Mouse (Mus musculus) hindbrain, embryonic 11.5 days (tissue): Measurements from ENCODE around the gene Olfr691. TPM values are rescaled to one million over a fixed set of nuclear protein-coding genes. Genes with fewer than 3 reads are reported as not detected.

ENCODE experiments used
- ATAC-seq: fragments of 200-750 bp; cut with Nextera tagmentation; 2 replicates; pipeline ENCODE4 v1.8.0; 2017; ENCODE audit warnings: mild to moderate bottlenecking, moderate TSS enrichment, moderate library complexity; ENCODE audit not compliant: low FRiP score
- DNase-seq: peaks from one replicate; pipeline ENCODE4 v3.0.0-alpha.2; 2015; ENCODE audit warnings: low spot score
- H3K27ac ChIP-seq: fragments of 300-500 bp; sonication (generic); 2 replicates; pipeline ENCODE4 v1.5.1; 2014; ENCODE audit warnings: mild to moderate bottlenecking, low read depth, low read length
- H3K27me3 ChIP-seq: fragments of 300-500 bp; sonication (generic); 2 replicates; pipeline ENCODE4 v1.6.1; 2014; ENCODE audit warnings: mild to moderate bottlenecking, low read length, moderate library complexity, mixed read lengths; ENCODE audit not compliant: control insufficient read depth, insufficient read depth
- H3K36me3 ChIP-seq: fragments of 300-500 bp; sonication (generic); 2 replicates; pipeline ENCODE4 v1.6.1; 2014; ENCODE audit warnings: mild to moderate bottlenecking, low read length, moderate library complexity, mixed read lengths; ENCODE audit not compliant: control insufficient read depth, insufficient read depth
- H3K4me1 ChIP-seq: fragments of 300-500 bp; sonication (generic); replicated peaks from 2 replicates; pipeline ENCODE4 v1.6.1; 2014; ENCODE audit warnings: low read length, mixed read lengths; ENCODE audit not compliant: control insufficient read depth, insufficient read depth
- H3K4me2 ChIP-seq: fragments of 300-500 bp; sonication (generic); replicated peaks from 2 replicates; pipeline ENCODE4 v1.6.1; 2014; ENCODE audit warnings: mild to moderate bottlenecking, low read depth, low read length
- H3K4me3 ChIP-seq: fragments of 300-500 bp; sonication (generic); 2 replicates; pipeline ENCODE4 v1.5.1; 2014; ENCODE audit warnings: low read depth, low read length
- H3K9ac ChIP-seq: fragments of 300-500 bp; sonication (generic); 2 replicates; pipeline ENCODE4 v1.6.1; 2014; ENCODE audit warnings: low read depth, low read length
- H3K9me3 ChIP-seq: fragments of 300-500 bp; sonication (generic); 2 replicates; pipeline ENCODE4 v1.6.1; 2016; ENCODE audit warnings: low read length; ENCODE audit not compliant: control insufficient read depth
- WGBS: fragments of 180-500 bp; shearing (Covaris S2); extraction: QIAGEN DNeasy Blood & Tissue Kit; methylation state at CpG from one replicate; pipeline ENCODE4 v1.1.7; 2014; 5-methylcytosine and 5-hydroxymethylcytosine counted together
- polyA plus RNA-seq: library from polyadenylated mRNA; unstranded; fragments of >200 nt; fragmentation: Nextera tagmentation; extraction: Ambion mirVana; gene quantifications from 2 replicates; pipeline ENCODE4 v1.2.1, GENCODE M21; 2014

Olfr691 gene
- polyA plus RNA-seq, 1 experiment from 2014 or later = 0.39 TPM

DNA sequence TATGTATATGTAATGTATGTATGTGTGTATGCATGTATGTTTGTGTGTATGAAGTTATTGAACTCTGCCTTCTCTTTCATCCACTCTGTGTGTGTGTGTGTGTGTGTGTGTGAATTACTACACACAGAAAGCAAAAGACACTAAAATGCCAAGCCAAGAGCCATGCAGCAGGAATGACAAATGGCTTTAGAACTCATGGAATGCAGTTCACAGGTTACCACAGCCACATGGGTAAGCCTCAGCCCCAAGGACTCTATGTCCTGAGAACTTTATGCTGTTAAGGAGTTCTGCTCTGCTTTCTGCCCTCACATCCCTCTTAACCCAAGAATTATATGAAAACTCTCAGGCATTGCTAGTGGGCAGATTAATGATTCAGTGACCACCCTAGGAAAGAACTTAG, 52.0 kb downstream of the Olfr691 start:
- Histone ChIP-seq H3K36me3 (no peaks in the 10 kb centered on the region), H3K27ac (no peak overlapping the region), H3K4me3 (no peak overlapping the region), H3K9ac (no peak overlapping the region), H3K27me3 (no peaks in the 10 kb centered on the region), H3K4me1 (no peaks in the 10 kb centered on the region), H3K9me3 (no peaks in the 10 kb centered on the region), H3K4me2 (no peak overlapping the region)
- DNase-seq = no peak
- no peak for ATAC-seq

DNA sequence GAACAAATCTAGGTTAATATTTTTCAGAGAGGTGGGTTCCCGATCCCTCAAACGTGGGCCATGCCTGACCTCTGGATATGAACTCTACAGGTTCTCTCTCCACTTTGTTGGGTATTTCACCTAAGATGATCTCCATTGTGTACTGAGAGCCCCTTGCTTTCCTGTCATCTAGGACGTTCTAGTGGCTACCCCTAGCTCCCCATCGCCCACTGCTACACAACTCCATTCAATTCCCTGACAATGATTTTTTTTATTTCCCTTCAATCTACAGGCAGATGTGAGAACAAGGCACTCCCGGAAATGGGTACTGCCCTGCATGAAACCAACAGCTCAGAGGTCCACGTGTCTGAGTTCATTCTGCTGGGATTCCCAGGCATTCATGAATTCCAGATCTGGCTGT, 54.3 kb downstream of the Olfr691 start, which contains the start of gene Olfr688:
Gene Olfr688 (plus strand): TSS at position 301 of the 400 bp plus-strand sequence.
- no peaks in the 10 kb centered on the region for H3K9me3 ChIP-seq
- no peak within 1 kb of the TSS for H3K4me3 ChIP-seq
- no peaks in the 10 kb centered on the region for H3K27me3 ChIP-seq
- no peaks in the 10 kb centered on the region for H3K4me1 ChIP-seq
- H3K36me3 ChIP-seq = no peaks in the 10 kb centered on the region
- no peak within 1 kb of the TSS for H3K9ac ChIP-seq
- DNase-seq (no peak), ATAC-seq (no peak)
- no peak within 1 kb of the TSS for H3K4me2 ChIP-seq
- 76% methylated on average over 6 of the region's 6 CpGs for WGBS
- no peak within 1 kb of the TSS for H3K27ac ChIP-seq

Other genes with a start within 250 kb of the Olfr691 start
- not detected in 2 replicates for gene Olfr680-ps1, start 249.5 kb downstream of the Olfr691 start, polyA plus RNA-seq
- gene Olfr681, start 225.4 kb downstream of the Olfr691 start, polyA plus RNA-seq = not detected in 2 replicates
- gene Olfr683, start 195.3 kb downstream of the Olfr691 start, polyA plus RNA-seq = not detected in 2 replicates
- 0.06 TPM in 1 of 2 replicates, not detected in the other for gene Olfr684, start 178.6 kb downstream of the Olfr691 start, polyA plus RNA-seq
- gene Olfr685, start 156.3 kb downstream of the Olfr691 start, polyA plus RNA-seq = not detected in 2 replicates
- not detected in 2 replicates for gene Olfr686, start 134.8 kb downstream of the Olfr691 start, polyA plus RNA-seq
- gene Olfr688, start 54.2 kb downstream of the Olfr691 start, polyA plus RNA-seq = not detected in 2 replicates
- gene Olfr689, start 31.1 kb downstream of the Olfr691 start, polyA plus RNA-seq = not detected in 2 replicates
- gene Olfr690, start 8.2 kb downstream of the Olfr691 start, polyA plus RNA-seq = not detected in 2 replicates
- not detected in 2 replicates for gene Olfr692, start 26.0 kb upstream of the Olfr691 start, polyA plus RNA-seq
- gene Gm5901, start 32.8 kb upstream of the Olfr691 start, polyA plus RNA-seq = not detected in 2 replicates
- gene Fam160a2, start 57.8 kb upstream of the Olfr691 start, polyA plus RNA-seq = 27.6 and 33.9 TPM in 2 replicates
- gene Cnga4, start 62.3 kb upstream of the Olfr691 start, polyA plus RNA-seq = 0.15 TPM in 1 of 2 replicates, not detected in the other
- 0.13 and 0.17 TPM in 2 replicates for gene Cckbr, start 83.5 kb upstream of the Olfr691 start, polyA plus RNA-seq
- 29.6 and 34.3 TPM in 2 replicates for gene Cavin3, start 140.0 kb upstream of the Olfr691 start, polyA plus RNA-seq
- 51.2 and 52.5 TPM in 2 replicates for gene Smpd1, start 212.1 kb upstream of the Olfr691 start, polyA plus RNA-seq
- 94.6 and 112 TPM in 2 replicates for gene Apbb1, start 239.4 kb upstream of the Olfr691 start, polyA plus RNA-seq